Mouse (Mus musculus) hindbrain, embryonic 15.5 days (tissue): Measurements from ENCODE around the gene Rapgef1. TPM values are rescaled to one million over a fixed set of nuclear protein-coding genes. Genes with fewer than 3 reads are reported as not detected.
"Not testable (repeated sequence)": the region's sequence is repeated elsewhere in the genome, so short reads cannot be mapped to it uniquely, and the experiment has no call there.

ENCODE experiments used
- ATAC-seq: fragments of 200-750 bp; cut with Nextera tagmentation; 2 replicates; pipeline ENCODE4 v1.8.0; 2017; ENCODE audit warnings: low read depth, moderate number of reproducible peaks, moderate TSS enrichment; ENCODE audit not compliant: low FRiP score
- H3K27ac ChIP-seq: fragments of 300-500 bp; sonication (generic); replicated peaks from 2 replicates; pipeline ENCODE4 v1.5.1; 2015; ENCODE audit warnings: mild to moderate bottlenecking, inconsistent platforms
- H3K27me3 ChIP-seq: fragments of 300-500 bp; sonication (generic); 2 replicates; pipeline ENCODE4 v1.6.1; 2015; ENCODE audit warnings: control low read depth, inconsistent platforms
- H3K36me3 ChIP-seq: fragments of 300-500 bp; sonication (generic); 2 replicates; pipeline ENCODE4 v1.6.1; 2015; ENCODE audit warnings: control low read depth, inconsistent platforms
- H3K4me1 ChIP-seq: fragments of 300-500 bp; sonication (generic); replicated peaks from 2 replicates; pipeline ENCODE4 v1.6.1; 2015; ENCODE audit warnings: control low read depth, inconsistent platforms
- H3K4me2 ChIP-seq: fragments of 300-500 bp; sonication (generic); 2 replicates; pipeline ENCODE4 v1.6.1; 2015; ENCODE audit warnings: moderate library complexity, mild to moderate bottlenecking, inconsistent platforms
- H3K4me3 ChIP-seq: fragments of 300-500 bp; sonication (generic); 2 replicates; pipeline ENCODE4 v1.5.1; 2015; ENCODE audit warnings: mild to moderate bottlenecking, inconsistent platforms
- H3K9ac ChIP-seq: fragments of 300-500 bp; sonication (generic); 2 replicates; pipeline ENCODE4 v1.6.1; 2015; ENCODE audit warnings: inconsistent platforms
- H3K9me3 ChIP-seq: fragments of 300-500 bp; sonication (generic); 2 replicates; pipeline ENCODE4 v1.6.1; 2016; ENCODE audit warnings: control low read depth, inconsistent platforms
- WGBS: fragments of 180-500 bp; shearing (Covaris S2); methylation state at CpG from one replicate; pipeline ENCODE4 v1.1.7; 2015; 5-methylcytosine and 5-hydroxymethylcytosine counted together
- polyA plus RNA-seq: library from polyadenylated mRNA; unstranded; fragments of >200 nt; fragmentation: Nextera tagmentation; extraction: Ambion mirVana; gene quantifications from 2 replicates; pipeline ENCODE4 v1.2.1, GENCODE M21; 2015

Gene Rapgef1
- polyA plus RNA-seq, 1 experiment from 2014 or later = 23.4 TPM

DNA sequence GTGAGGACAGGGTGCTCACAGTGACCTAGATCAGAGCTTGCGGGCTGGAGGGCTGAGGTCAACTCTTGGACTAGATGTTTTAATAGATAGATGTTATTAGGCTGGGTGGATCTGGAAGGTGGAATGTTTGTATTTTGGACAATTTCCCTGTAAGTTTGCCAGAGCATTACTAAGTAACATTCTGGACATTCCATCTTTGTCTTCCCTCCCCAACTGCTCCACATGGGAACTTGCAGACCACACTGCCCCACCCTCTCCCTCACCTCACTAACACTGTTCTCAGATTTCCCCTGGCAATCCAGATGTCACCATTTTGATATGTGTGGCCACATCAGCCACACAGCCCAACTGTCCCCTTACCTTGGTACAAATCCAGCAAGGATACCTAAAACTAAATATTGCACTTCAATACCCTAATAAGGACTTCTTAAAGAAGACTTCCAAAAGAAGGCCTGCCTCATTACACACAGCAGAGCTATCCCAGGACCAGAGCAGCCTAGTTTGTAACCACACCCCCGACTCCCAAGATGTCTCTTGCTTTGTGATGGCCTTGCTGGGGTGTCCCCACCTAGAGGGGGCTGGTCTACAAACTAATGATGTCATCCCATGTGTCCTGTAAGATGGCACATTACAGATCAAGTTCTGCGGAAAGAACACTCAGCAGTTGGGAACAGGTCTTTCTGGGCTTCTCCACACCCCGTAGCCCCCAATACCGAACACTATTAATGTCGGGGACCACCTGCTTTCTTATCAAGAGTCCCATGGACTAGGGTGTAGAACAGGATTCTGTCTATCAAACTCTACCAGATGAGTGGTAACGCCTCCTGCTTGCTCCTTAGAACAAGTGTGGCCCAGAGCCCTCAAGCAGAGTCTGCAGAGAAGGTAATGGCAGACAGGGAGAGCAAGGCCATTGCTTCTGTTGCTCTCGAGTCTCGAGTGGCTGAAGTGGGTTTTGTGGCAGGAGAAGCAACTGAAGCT, 83.9 kb downstream of the Rapgef1 start:
- Histone ChIP-seq H3K36me3 (peaks cover 74% of the 10 kb centered on the region), H3K4me2 (no peak overlapping the region), H3K27ac (no peak overlapping the region), H3K9ac (no peak overlapping the region), H3K9me3 (no peaks in the 10 kb centered on the region), H3K27me3 (no peaks in the 10 kb centered on the region), H3K4me3 (no peak overlapping the region), H3K4me1 (no peaks in the 10 kb centered on the region)
- ATAC-seq = no peak
- WGBS = 94% methylated on average over 9 of the region's 9 CpGs

DNA sequence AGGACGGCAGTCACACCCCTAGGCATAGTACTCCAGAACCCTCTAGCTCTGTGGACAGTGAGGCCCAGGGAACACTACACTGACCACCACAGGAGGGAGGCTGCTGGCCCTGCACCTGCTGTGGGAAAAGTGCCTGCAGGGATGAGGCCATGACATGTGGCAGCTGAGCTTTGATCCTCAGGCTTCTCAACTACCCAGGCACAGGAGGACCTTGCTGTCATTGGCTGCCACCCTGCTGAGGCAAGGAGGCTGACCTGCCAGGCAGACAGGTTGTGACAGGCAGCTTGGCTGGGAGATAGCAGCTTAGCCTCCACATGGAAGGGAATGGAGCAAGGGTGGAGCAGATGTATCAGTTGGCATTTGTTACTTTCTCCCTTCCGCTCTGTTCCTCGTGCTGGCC, 86.0 kb downstream of the Rapgef1 start:
- Histone ChIP-seq H3K9me3 (no peaks in the 10 kb centered on the region), H3K36me3 (peaks cover 65% of the 10 kb centered on the region), H3K27ac (no peak overlapping the region), H3K4me2 (no peak overlapping the region), H3K4me1 (no peaks in the 10 kb centered on the region), H3K4me3 (no peak overlapping the region), H3K9ac (no peak overlapping the region), H3K27me3 (no peaks in the 10 kb centered on the region)
- no peak for ATAC-seq
- WGBS = 78% methylated on average over 3 of the region's 3 CpGs

DNA sequence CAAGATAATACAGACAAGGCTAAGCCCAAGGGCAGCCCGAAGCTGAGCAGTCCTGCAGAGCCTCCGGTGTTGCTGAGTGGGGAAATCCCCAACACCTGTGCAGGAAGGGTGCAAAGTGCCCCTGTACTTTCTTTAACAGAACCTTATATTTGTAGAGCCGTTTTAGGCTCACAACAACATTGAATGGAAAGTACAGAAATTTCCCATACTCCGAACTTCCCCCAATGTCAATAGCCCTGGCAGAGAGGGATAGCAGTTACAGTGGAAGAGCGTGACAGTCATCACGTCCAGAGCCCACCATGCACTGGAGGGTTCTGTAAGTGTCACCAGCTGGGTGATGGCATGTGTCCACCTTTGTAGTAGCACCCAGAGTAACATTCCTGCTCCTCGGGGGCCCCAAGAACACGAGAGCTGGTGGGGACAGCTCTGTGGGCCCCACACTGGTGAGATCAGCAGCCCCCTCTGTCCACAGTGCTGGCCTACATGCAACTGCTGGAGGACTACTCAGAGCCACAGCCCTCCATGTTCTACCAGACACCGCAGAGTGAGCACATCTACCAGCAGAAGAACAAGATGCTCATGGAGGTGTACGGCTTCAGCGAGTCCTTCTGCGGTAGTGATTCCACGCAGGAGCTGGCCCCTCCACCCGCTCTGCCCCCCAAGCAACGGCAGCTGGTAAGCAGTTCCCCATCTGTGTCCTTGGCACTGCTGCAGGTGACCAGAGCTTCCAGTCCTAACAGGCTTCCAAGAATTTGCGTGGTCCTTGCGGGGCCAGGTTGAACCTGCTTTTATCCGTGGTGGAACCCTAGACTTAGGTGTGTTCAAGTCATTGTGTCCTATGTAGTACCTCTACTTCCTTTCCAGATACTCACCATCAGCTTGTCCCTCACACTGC, 87.5 kb downstream of the Rapgef1 start:
- 90% methylated on average over 18 of the region's 18 CpGs for WGBS
- H3K9me3 ChIP-seq = no peaks in the 10 kb centered on the region
- no peaks in the 10 kb centered on the region for H3K4me1 ChIP-seq
- ATAC-seq = no peak
- H3K36me3 ChIP-seq = peaks cover 65% of the 10 kb centered on the region
- no peak overlapping the region for H3K4me2 ChIP-seq
- H3K9ac ChIP-seq = no peak overlapping the region
- H3K27me3 ChIP-seq = no peaks in the 10 kb centered on the region
- H3K4me3 ChIP-seq = no peak overlapping the region
- no peak overlapping the region for H3K27ac ChIP-seq

DNA sequence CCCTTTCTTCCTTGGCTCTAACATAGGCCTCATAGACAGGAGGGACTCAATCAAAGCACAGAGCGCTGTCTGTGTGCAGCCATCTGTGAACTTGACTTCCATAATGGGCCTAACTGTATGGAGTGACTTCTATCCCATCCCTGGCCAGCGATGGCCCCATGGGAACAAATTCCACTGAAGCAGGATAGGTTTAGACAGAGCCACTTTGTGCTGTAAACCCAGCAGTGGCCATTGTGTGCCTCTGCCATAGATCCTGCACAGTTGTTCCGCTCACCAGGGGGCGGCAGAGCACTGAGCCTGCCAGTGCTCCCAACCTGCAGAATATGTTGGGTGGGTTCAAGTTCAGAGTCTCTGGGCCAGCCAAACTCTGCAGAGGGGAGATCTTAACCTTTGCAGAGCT, 88.2 kb downstream of the Rapgef1 start:
- Histone ChIP-seq H3K9ac (no peak overlapping the region), H3K4me2 (no peak overlapping the region), H3K4me1 (no peaks in the 10 kb centered on the region), H3K27ac (no peak overlapping the region), H3K27me3 (no peaks in the 10 kb centered on the region), H3K4me3 (no peak overlapping the region), H3K36me3 (peaks cover 58% of the 10 kb centered on the region), H3K9me3 (no peaks in the 10 kb centered on the region)
- WGBS = 80% methylated on average over 4 of the region's 4 CpGs
- ATAC-seq = peak; percentile 72

DNA sequence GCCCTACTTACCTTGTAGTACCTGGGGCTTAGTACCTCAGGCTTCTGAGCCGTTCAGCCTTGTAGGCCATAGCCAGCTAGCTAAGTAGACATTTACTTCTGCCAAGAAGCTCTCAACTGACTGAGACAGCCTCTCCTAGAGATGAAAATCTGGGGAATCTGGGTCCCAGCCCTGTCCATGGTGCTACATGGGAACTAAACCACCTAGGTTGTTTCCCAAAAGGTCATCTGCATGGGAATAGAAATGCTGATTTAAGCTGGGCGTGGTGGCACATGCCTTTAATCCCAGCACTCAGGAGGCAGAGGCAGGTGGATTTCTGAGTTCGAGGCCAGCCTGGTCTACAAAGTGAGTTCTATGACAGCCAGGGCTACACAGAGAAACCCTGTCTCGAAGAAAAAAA, 88.7 kb downstream of the Rapgef1 start:
- ATAC-seq = not testable (repeated sequence)

DNA sequence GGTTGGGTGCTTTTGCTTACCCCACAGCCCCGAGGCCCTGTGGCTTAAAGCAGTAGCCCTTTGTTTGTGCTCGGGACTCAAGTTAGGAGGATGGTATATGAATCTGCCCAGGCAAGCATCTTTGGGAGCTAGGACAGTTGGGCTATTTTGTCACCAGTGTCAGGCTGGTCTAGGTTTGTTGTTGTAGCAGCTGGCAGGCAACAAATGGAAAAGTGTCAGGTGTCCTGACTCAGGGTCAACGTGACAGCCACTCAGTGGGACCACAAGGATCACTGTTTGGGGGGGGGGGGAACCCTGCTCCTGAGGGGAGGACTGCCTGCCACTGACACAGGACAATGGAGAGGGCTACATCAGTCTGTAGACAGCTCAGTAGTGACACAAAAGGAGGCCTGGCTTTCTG, 91.5 kb downstream of the Rapgef1 start:
- ATAC-seq = no peak
- no peak overlapping the region for H3K27ac ChIP-seq
- no peaks in the 10 kb centered on the region for H3K4me1 ChIP-seq
- H3K4me3 ChIP-seq = no peak overlapping the region
- H3K36me3 ChIP-seq = peaks cover 34% of the 10 kb centered on the region
- no peak overlapping the region for H3K4me2 ChIP-seq
- 75% methylated on average over 3 of the region's 3 CpGs for WGBS
- H3K9me3 ChIP-seq = no peaks in the 10 kb centered on the region
- H3K27me3 ChIP-seq = no peaks in the 10 kb centered on the region
- H3K9ac ChIP-seq = no peak overlapping the region

More for the DNA sequence above, 88.7 kb downstream of the Rapgef1 start:
- H3K4me3 ChIP-seq, H3K4me1 ChIP-seq, H3K9me3 ChIP-seq, H3K4me2 ChIP-seq, H3K27me3 ChIP-seq, H3K9ac ChIP-seq, H3K27ac ChIP-seq: not testable (repeated sequence)
- 86% methylated on average over 4 of the region's 4 CpGs for WGBS
- H3K36me3 ChIP-seq = peaks cover 53% of the 10 kb centered on the region

DNA sequence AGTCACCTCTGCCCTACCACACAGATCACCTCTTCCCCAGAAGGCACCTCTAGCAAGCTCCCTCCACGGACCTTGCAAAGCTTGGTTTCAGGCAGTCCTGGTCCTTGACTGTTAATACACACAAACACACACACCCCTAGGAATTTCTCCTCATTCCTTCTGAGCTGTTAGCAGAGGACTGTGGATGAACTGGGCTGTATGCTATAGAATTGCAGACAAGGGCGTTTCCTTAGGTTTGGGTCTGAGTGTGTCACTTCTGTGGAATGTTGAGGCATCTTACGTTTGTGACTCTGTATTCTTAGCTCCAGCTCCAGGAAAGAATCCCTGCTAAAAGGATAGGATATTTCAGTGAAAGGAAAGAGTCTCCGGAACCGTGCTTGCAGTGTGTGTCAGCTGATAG, 92.4 kb downstream of the Rapgef1 start:
- no peak for ATAC-seq
- H3K36me3 ChIP-seq = peaks cover 26% of the 10 kb centered on the region

DNA sequence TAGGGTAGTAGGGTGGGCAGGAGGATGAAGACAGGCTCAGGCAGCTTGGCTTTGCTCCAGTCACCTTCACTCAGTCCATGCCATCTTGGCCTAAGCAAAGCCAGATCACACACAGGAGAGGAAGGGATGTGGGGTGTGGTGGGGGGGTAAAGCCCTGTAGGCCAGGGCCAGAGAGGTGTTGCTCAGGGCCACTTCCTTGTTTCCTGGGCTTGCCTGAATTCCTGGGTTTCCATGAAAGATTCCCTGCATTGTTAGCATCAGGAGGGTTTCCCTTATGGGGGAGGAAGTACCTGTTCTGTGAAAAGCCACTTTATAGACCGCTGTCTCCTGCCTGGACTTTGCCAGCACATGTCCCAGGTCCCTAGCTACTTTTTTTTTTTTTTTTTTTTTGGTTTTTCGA, 94.0 kb downstream of the Rapgef1 start:
- H3K9ac ChIP-seq = no peak overlapping the region
- no peak overlapping the region for H3K4me3 ChIP-seq
- no peak for ATAC-seq
- H3K9me3 ChIP-seq = no peaks in the 10 kb centered on the region
- no peak overlapping the region for H3K4me2 ChIP-seq
- H3K27ac ChIP-seq = no peak overlapping the region
- H3K4me1 ChIP-seq = no peaks in the 10 kb centered on the region
- H3K27me3 ChIP-seq = no peaks in the 10 kb centered on the region
- H3K36me3 ChIP-seq = peaks cover 17% of the 10 kb centered on the region
- WGBS = 86% methylated on average over 2 of the region's 2 CpGs

More for the DNA sequence above, 92.4 kb downstream of the Rapgef1 start:
- Histone ChIP-seq H3K27me3 (no peaks in the 10 kb centered on the region), H3K4me3 (no peak overlapping the region), H3K27ac (no peak overlapping the region), H3K9ac (no peak overlapping the region), H3K9me3 (no peaks in the 10 kb centered on the region), H3K4me1 (no peaks in the 10 kb centered on the region), H3K4me2 (no peak overlapping the region)
- 85% methylated on average over 5 of the region's 5 CpGs for WGBS

DNA sequence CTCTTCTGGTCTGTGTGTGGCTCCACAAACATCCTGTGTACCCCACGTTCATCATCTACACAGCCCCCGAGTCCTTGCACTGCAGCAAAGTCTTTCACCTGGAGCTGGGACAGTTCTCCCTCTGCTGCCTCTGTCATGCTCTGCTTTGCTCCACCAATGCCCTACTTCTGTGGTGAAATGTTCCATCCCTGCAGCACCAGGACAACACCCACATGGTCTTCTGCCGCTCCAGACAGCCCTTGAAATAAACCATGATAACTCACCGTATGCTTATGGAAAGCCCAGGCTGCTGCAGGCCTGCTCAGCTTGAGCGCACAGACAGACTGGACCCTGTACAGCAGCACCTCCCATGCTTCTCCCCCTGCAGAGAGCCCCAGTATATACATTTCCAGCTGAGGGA, 94.6 kb downstream of the Rapgef1 start:
- Histone ChIP-seq H3K27me3 (no peaks in the 10 kb centered on the region), H3K27ac (no peak overlapping the region), H3K4me3 (no peak overlapping the region), H3K4me2 (no peak overlapping the region), H3K36me3 (peaks cover 19% of the 10 kb centered on the region), H3K9ac (no peak overlapping the region), H3K9me3 (no peaks in the 10 kb centered on the region), H3K4me1 (no peaks in the 10 kb centered on the region)
- no peak for ATAC-seq
- 93% methylated on average over 5 of the region's 5 CpGs for WGBS

DNA sequence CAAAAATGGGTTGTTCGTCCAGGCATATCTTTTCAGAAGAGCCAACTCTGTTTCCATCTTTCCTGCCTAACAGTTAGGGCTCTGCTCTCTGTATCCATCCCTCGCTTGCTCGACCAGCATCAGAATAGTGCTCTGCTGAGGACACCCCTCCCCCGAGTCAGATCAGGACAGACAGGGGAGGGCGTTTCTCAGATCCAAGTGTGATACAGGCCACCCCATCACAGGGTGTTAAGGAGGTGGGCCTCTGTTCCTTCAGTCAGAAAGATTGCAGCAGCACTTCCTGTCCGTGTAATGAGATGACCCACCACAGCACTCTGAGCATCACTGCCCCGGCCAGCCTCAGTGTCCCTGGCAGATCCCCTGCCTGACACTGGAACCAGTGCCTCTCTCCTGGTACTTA, 96.6 kb downstream of the Rapgef1 start:
- Histone ChIP-seq H3K9ac (no peak overlapping the region), H3K27ac (peak overlapping the region; percentile 33; the same call in 1 of the 2 replicates), H3K4me3 (no peak overlapping the region), H3K36me3 (peaks cover 18% of the 10 kb centered on the region), H3K27me3 (no peaks in the 10 kb centered on the region), H3K4me2 (no peak overlapping the region), H3K9me3 (no peaks in the 10 kb centered on the region), H3K4me1 (no peaks in the 10 kb centered on the region)
- WGBS = 38% methylated on average over 7 of the region's 7 CpGs
- ATAC-seq = no peak

DNA sequence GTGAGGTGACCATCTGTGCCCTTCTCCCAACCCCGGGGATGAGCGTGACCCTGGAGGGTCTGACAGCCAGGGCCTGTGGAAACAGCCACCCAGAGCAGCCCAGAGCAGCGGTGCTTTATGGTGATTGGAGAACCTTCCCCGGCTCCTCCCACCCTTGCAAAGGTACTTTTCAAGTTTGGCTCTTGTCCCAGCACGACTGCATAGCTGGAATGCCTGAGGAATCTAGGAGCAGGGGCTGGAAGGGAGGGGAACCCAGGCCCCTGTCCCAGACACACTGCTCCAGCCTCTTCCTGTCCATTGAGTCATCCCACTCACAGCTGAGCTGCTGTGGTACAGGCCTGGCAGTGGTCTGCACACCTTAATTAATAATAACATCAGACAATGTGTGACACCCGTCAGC, 97.2 kb downstream of the Rapgef1 start:
- Histone ChIP-seq H3K4me1 (no peaks in the 10 kb centered on the region), H3K9me3 (no peaks in the 10 kb centered on the region), H3K4me2 (no peak overlapping the region), H3K27ac (no peak overlapping the region), H3K4me3 (no peak overlapping the region), H3K27me3 (no peaks in the 10 kb centered on the region), H3K36me3 (peaks cover 13% of the 10 kb centered on the region), H3K9ac (no peak overlapping the region)
- 20% methylated on average over 6 of the region's 6 CpGs for WGBS
- ATAC-seq = no peak

DNA sequence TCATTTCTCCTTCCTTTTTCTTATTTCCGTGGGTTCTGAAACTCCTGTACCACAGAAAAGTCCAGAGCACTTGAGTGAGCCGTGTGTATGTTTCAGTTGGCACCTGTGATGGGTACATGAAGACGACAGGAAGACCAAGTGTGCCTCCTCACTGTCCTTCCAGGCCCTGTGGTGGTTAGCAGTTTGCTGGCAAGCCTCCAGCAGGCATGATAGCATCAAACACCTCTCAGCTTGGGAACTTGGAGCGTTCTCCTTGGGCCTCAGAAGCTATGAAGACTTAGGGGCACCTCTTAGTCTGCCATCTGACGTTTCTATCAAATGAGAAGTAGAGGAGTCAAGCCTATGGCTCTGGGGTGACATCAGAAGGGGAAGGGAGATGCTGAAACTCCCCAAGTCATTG, 99.1 kb downstream of the Rapgef1 start:
- Histone ChIP-seq H3K9me3 (no peaks in the 10 kb centered on the region), H3K9ac (no peak overlapping the region), H3K27me3 (no peaks in the 10 kb centered on the region), H3K4me2 (no peak overlapping the region), H3K4me1 (no peaks in the 10 kb centered on the region), H3K4me3 (no peak overlapping the region), H3K27ac (no peak overlapping the region), H3K36me3 (peaks cover 21% of the 10 kb centered on the region)
- no peak for ATAC-seq
- 91% methylated on average over 5 of the region's 5 CpGs for WGBS
